Mouse (Mus musculus) cerebellum, adult 2 months (tissue): ENCODE results near the gene Gm48551. TPM values are rescaled to one million over a fixed set of nuclear protein-coding genes. Genes with fewer than 3 reads are reported as not detected.

Source experiments
- DNase-seq, 2 experiments: peaks; one replicate each; pipeline ENCODE4 v3.0.0; 2021
- H3K27ac ChIP-seq: fragments of 200-500 bp; 2 replicates; pipeline ENCODE4 v1.5.1; 2012; ENCODE audit warnings: low read length, control low read depth, inconsistent platforms; ENCODE audit not compliant: insufficient read depth
- H3K27me3 ChIP-seq: fragments of 200-500 bp; 2 replicates; pipeline ENCODE4 v1.6.1; 2012; ENCODE audit warnings: inconsistent platforms, mild to moderate bottlenecking, low read length, moderate library complexity; ENCODE audit not compliant: control insufficient read depth, insufficient read depth
- H3K4me1 ChIP-seq: fragments of 200-500 bp; 2 replicates; pipeline ENCODE4 v1.6.1; 2011; ENCODE audit warnings: low read length; ENCODE audit not compliant: control insufficient read depth, insufficient read depth
- H3K4me3 ChIP-seq: fragments of 200-500 bp; replicated peaks from 2 replicates; pipeline ENCODE3; 2011; ENCODE audit warnings: mild to moderate bottlenecking, low read depth, low read length, control low read depth; ENCODE audit not compliant: insufficient read depth
- CTCF ChIP-seq: fragments of 200-500 bp; IDR thresholded peaks from 2 replicates; pipeline ENCODE4 v1.5.1; 2011; ENCODE audit warnings: low read depth, mild to moderate bottlenecking, control low read depth, low read length, moderate library complexity, borderline replicate concordance; ENCODE audit not compliant: insufficient read depth
- POLR2A ChIP-seq: fragments of 200-500 bp; IDR thresholded peaks from 2 replicates; pipeline ENCODE4 v1.6.1; 2011; ENCODE audit warnings: low read length, control low read depth, borderline replicate concordance; ENCODE audit not compliant: insufficient read depth
- WGBS: fragments of 180-500 bp; shearing (Covaris S2); methylation state at CpG from one replicate; pipeline ENCODE4 v1.1.7; 2018; 5-methylcytosine and 5-hydroxymethylcytosine counted together
- polyA plus RNA-seq: library from polyadenylated mRNA; depleted of rRNA; stranded (reverse); fragments of >200 nt; gene quantifications from 2 replicates; pipeline ENCODE4 v1.2.3, GENCODE M21; 2012

Gene Gm48551
- polyA plus RNA-seq, 1 experiment, result 10.8 TPM

- Histone ChIP-seq H3K27me3 (no peaks in the 10 kb centered on the region), H3K4me3 (no peak overlapping the region), H3K4me1 (peaks cover 17% of the 10 kb centered on the region), H3K27ac (no peak overlapping the region)
- DNase-seq, result no peak
- WGBS, result 75% methylated on average over 9 of the region's 9 CpGs
- no peak for TF ChIP-seq CTCF
- no peak for TF ChIP-seq POLR2A
Measured at GRCm38 (mm10) chr10:81354738-81355477, 29.4 kb upstream of the Gm48551 start.

DNA sequence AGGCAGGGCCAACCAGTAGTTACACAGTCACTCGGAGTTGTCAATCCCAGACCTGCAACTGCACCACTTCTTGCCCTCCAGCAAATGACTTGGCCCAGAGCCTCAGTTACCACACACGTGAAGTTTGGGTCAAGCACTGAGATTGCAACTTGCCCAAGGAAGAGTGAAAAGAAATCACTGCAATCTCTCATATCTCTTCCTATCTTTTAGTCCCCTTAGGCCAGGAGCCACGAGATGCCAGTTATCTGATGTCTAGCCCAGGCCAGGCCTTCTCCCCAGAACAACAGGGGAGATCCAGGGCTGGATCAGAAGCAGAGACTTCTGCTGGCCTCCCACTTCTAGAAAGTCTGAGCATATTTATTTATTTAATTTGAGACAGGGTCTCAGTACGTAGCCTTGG is 28.7 kb upstream of the Gm48551 start:
- 87% methylated on average over 4 of the region's 4 CpGs for WGBS
- Histone ChIP-seq H3K27me3 (no peaks in the 10 kb centered on the region), H3K4me1 (peaks cover 20% of the 10 kb centered on the region), H3K27ac (no peak overlapping the region), H3K4me3 (no peak overlapping the region)
- no peak for DNase-seq
- TF ChIP-seq CTCF (no peak), POLR2A (no peak)

GRCm38 (mm10) chr10:81356352-81356990 is 27.8 kb upstream of the Gm48551 start:
- WGBS, result 60% methylated on average over 12 of the region's 12 CpGs
- no peak for DNase-seq
- no peak for TF ChIP-seq POLR2A
- no peak for TF ChIP-seq CTCF
- Histone ChIP-seq H3K4me3 (no peak overlapping the region), H3K4me1 (peaks cover 20% of the 10 kb centered on the region), H3K27ac (no peak overlapping the region), H3K27me3 (no peaks in the 10 kb centered on the region)

- TF ChIP-seq POLR2A (peak; percentile 58), CTCF (no peak)
- Histone ChIP-seq H3K27ac (no peak within 1 kb of the TSS), H3K4me3 (peak within 1 kb of the TSS; percentile 82), H3K4me1 (peaks cover 20% of the 10 kb centered on the region), H3K27me3 (no peaks in the 10 kb centered on the region)
- WGBS, result 2% methylated on average over 79 of the region's 79 CpGs
- peak; percentile 92 for DNase-seq
Measured at GRCm38 (mm10) chr10:81356991-81357844, 27.0 kb upstream of the Gm48551 start, which contains the start of gene Mfsd12. Mfsd12 (plus strand) TSS chr10:81357491.

GRCm38 (mm10) chr10:81358209-81358608 is 26.1 kb upstream of the Gm48551 start:
- DNase-seq, result no peak
- H3K27ac ChIP-seq, result no peak overlapping the region
- peak overlapping the region; percentile 82 for H3K4me3 ChIP-seq
- H3K27me3 ChIP-seq, result no peaks in the 10 kb centered on the region
- 12% methylated on average over 4 of the region's 4 CpGs for WGBS
- no peak for TF ChIP-seq CTCF
- no peak for TF ChIP-seq POLR2A
- H3K4me1 ChIP-seq, result peaks cover 20% of the 10 kb centered on the region

GRCm38 (mm10) chr10:81358841-81359240 is 25.4 kb upstream of the Gm48551 start:
- no peak for TF ChIP-seq CTCF
- TF ChIP-seq POLR2A, result no peak
- no peaks in the 10 kb centered on the region for H3K27me3 ChIP-seq
- H3K27ac ChIP-seq, result no peak overlapping the region
- DNase-seq, result no peak
- peak overlapping the region; percentile 82 for H3K4me3 ChIP-seq
- peaks cover 20% of the 10 kb centered on the region for H3K4me1 ChIP-seq
- 75% methylated on average over 1 of the region's 1 CpGs for WGBS

DNA sequence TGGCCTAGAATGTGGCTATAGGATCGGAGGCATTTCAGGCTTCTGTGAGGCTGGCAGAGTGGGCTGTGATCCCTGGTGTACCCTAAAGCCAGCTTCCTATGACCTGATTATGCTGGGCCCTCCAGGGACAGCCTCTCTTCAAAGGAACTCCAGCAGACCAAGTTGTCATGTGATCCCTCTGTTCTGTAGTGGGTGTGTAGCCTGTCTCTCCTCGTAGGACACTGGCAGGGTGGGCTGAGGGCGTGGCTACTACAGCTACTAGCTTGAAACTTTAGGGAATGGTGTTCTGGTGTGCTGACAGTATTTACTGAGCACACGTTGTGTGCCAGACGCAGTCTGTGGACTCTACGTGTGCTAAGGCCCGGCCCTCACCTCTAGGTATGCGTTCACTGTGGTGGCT is 23.5 kb upstream of the Gm48551 start:
- no peak for DNase-seq
- H3K27ac ChIP-seq, result no peak overlapping the region
- TF ChIP-seq CTCF (no peak), POLR2A (no peak)
- peaks cover 34% of the 10 kb centered on the region for H3K4me1 ChIP-seq
- no peak overlapping the region for H3K4me3 ChIP-seq
- 74% methylated on average over 8 of the region's 8 CpGs for WGBS
- H3K27me3 ChIP-seq, result no peaks in the 10 kb centered on the region
